Mouse (Mus musculus): ENCODE measurements at regions not wholly inside any gene's neighbourhood (a gene's known extent, or its start where the extent isn't known, plus 50 kb on each side); places are given as distances from the start of the nearest gene placed in this dataset.
A peak's percentile ranks its signal among the peaks of the same experiment; 100 is the strongest.

GRCm38 (mm10) chr11:57432299-57432698 lies 86.1 kb downstream of the Fam114a2 start:
- no peak overlapping the region for H3K27ac ChIP-seq (ENCODE audit: control insufficient read depth, insufficient read depth, low read depth, low read length, poor library complexity)
- no peaks in the 10 kb centered on the region for H3K4me1 ChIP-seq (ENCODE audit: control insufficient read depth, insufficient read depth, low read length)
- 27% methylated on average over 1 of the region's 1 CpGs for WGBS
- TF ChIP-seq CTCF (IDR thresholded peaks at IDR 0.05; ENCODE audit: control insufficient read depth, insufficient read depth, low read length) (no peak), POLR2A (IDR thresholded peaks at IDR 0.05; ENCODE audit: borderline replicate concordance, control insufficient read depth, low read depth, low read length) (no peak)
- no peak overlapping the region for H3K4me3 ChIP-seq (replicated peaks; ENCODE audit: control insufficient read depth, low read depth, low read length)

DNA sequence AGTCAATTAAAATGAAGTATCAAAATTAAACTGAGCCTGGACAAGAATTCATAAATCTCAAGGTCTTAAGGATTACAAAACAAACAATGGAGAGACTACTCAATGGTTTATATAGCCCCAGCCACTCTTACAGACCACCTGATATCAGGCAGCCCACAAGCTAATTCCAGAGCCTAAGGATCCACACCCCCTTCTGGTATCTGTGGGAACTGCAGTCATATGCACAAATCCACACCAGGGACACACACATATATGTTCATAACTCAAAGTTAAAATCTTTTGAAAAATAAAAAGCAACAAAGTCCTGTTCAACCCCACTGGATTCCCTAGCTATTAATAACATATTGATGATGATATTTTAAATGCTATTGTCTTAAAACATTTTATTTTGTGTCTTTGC lies 86.5 kb downstream of the Fam114a2 start:
- H3K27ac ChIP-seq (ENCODE audit: control insufficient read depth, insufficient read depth, low read depth, low read length, poor library complexity) = no peak overlapping the region
- no peaks in the 10 kb centered on the region for H3K4me1 ChIP-seq (ENCODE audit: control insufficient read depth, insufficient read depth, low read length)
- H3K4me3 ChIP-seq (replicated peaks; ENCODE audit: control insufficient read depth, low read depth, low read length) = no peak overlapping the region
- TF ChIP-seq POLR2A (IDR thresholded peaks at IDR 0.05; ENCODE audit: borderline replicate concordance, control insufficient read depth, low read depth, low read length) = no peak
- no peak for TF ChIP-seq CTCF (IDR thresholded peaks at IDR 0.05; ENCODE audit: control insufficient read depth, insufficient read depth, low read length)

GRCm38 (mm10) chr11:57426046-57426805 lies 92.2 kb downstream of the Fam114a2 start:
- H3K27ac ChIP-seq (ENCODE audit: control insufficient read depth, insufficient read depth, low read depth, low read length, poor library complexity) = no peak overlapping the region
- no peaks in the 10 kb centered on the region for H3K4me1 ChIP-seq (ENCODE audit: control insufficient read depth, insufficient read depth, low read length)
- H3K4me3 ChIP-seq (replicated peaks; ENCODE audit: control insufficient read depth, low read depth, low read length) = no peak overlapping the region
- WGBS = 59% methylated on average over 12 of the region's 12 CpGs
- no peak for TF ChIP-seq POLR2A (IDR thresholded peaks at IDR 0.05; ENCODE audit: borderline replicate concordance, control insufficient read depth, low read depth, low read length)
- TF ChIP-seq CTCF (IDR thresholded peaks at IDR 0.05; ENCODE audit: control insufficient read depth, insufficient read depth, low read length) = peak; percentile 59

GRCm38 (mm10) chr11:57419416-57419815 lies 99.0 kb downstream of the Fam114a2 start:
- Histone ChIP-seq H3K4me3 (replicated peaks; ENCODE audit: control insufficient read depth, low read depth, low read length) (no peak overlapping the region), H3K4me1 (ENCODE audit: control insufficient read depth, insufficient read depth, low read length) (no peaks in the 10 kb centered on the region), H3K27ac (ENCODE audit: control insufficient read depth, insufficient read depth, low read depth, low read length, poor library complexity) (no peak overlapping the region)
- no peak for TF ChIP-seq CTCF (IDR thresholded peaks at IDR 0.05; ENCODE audit: control insufficient read depth, insufficient read depth, low read length)
- TF ChIP-seq POLR2A (IDR thresholded peaks at IDR 0.05; ENCODE audit: borderline replicate concordance, control insufficient read depth, low read depth, low read length) = no peak
- 75% methylated on average over 6 of the region's 6 CpGs for WGBS

GRCm38 (mm10) chr11:57416011-57416410 lies 102.4 kb downstream of the Fam114a2 start:
- no peak for TF ChIP-seq CTCF (IDR thresholded peaks at IDR 0.05; ENCODE audit: control insufficient read depth, insufficient read depth, low read length)
- TF ChIP-seq POLR2A (IDR thresholded peaks at IDR 0.05; ENCODE audit: borderline replicate concordance, control insufficient read depth, low read depth, low read length) = no peak
- WGBS = 82% methylated on average over 11 of the region's 11 CpGs
- Histone ChIP-seq H3K27ac (ENCODE audit: control insufficient read depth, insufficient read depth, low read depth, low read length, poor library complexity) (no peak overlapping the region), H3K4me3 (replicated peaks; ENCODE audit: control insufficient read depth, low read depth, low read length) (no peak overlapping the region), H3K4me1 (ENCODE audit: control insufficient read depth, insufficient read depth, low read length) (no peaks in the 10 kb centered on the region)

DNA sequence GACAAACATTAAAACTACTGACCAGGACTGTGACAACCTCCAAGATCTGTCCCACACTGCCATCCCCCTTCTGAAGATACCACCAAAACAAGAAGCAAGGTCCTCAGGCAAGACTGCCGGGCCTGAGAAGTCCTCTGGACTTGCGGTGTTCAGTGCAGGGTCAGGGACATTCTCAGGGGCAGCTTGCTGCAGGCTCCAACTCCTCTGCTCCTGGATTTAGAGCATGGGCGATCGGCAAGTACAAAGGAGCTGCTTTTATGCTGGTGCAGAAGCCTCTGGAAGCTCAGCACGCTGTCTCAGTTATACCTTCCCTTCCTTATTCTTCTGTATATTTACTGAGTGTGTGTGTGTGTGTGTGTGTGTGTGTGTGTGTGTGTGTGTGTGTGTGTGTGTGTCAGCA lies 103.2 kb downstream of the Fam114a2 start:
- TF ChIP-seq CTCF (IDR thresholded peaks at IDR 0.05; ENCODE audit: control insufficient read depth, insufficient read depth, low read length) (no peak), POLR2A (IDR thresholded peaks at IDR 0.05; ENCODE audit: borderline replicate concordance, control insufficient read depth, low read depth, low read length) (no peak)
- 85% methylated on average over 5 of the region's 5 CpGs for WGBS
- Histone ChIP-seq H3K4me3 (replicated peaks; ENCODE audit: control insufficient read depth, low read depth, low read length) (no peak overlapping the region), H3K27ac (ENCODE audit: control insufficient read depth, insufficient read depth, low read depth, low read length, poor library complexity) (no peak overlapping the region), H3K4me1 (ENCODE audit: control insufficient read depth, insufficient read depth, low read length) (no peaks in the 10 kb centered on the region)

- Histone ChIP-seq H3K4me1 (ENCODE audit: control insufficient read depth, insufficient read depth, low read length) (no peaks in the 10 kb centered on the region), H3K27ac (ENCODE audit: control insufficient read depth, insufficient read depth, low read depth, low read length, poor library complexity) (no peak overlapping the region), H3K4me3 (replicated peaks; ENCODE audit: control insufficient read depth, low read depth, low read length) (no peak overlapping the region)
- TF ChIP-seq POLR2A (IDR thresholded peaks at IDR 0.05; ENCODE audit: borderline replicate concordance, control insufficient read depth, low read depth, low read length) = no peak
- TF ChIP-seq CTCF (IDR thresholded peaks at IDR 0.05; ENCODE audit: control insufficient read depth, insufficient read depth, low read length) = no peak
- 86% methylated on average over 7 of the region's 7 CpGs for WGBS
These were observed 103.7 kb downstream of the Fam114a2 start for GRCm38 (mm10) chr11:57414697-57415096.

GRCm38 (mm10) chr11:57413271-57413670 lies 105.1 kb downstream of the Fam114a2 start:
- H3K27ac ChIP-seq (ENCODE audit: control insufficient read depth, insufficient read depth, low read depth, low read length, poor library complexity) = no peak overlapping the region
- no peaks in the 10 kb centered on the region for H3K4me1 ChIP-seq (ENCODE audit: control insufficient read depth, insufficient read depth, low read length)
- no peak for TF ChIP-seq POLR2A (IDR thresholded peaks at IDR 0.05; ENCODE audit: borderline replicate concordance, control insufficient read depth, low read depth, low read length)
- TF ChIP-seq CTCF (IDR thresholded peaks at IDR 0.05; ENCODE audit: control insufficient read depth, insufficient read depth, low read length) = no peak
- WGBS = 70% methylated on average over 4 of the region's 4 CpGs
- no peak overlapping the region for H3K4me3 ChIP-seq (replicated peaks; ENCODE audit: control insufficient read depth, low read depth, low read length)

GRCm38 (mm10) chr11:57412766-57413165 lies 105.7 kb downstream of the Fam114a2 start:
- no peak overlapping the region for H3K4me3 ChIP-seq (replicated peaks; ENCODE audit: control insufficient read depth, low read depth, low read length)
- no peak for TF ChIP-seq POLR2A (IDR thresholded peaks at IDR 0.05; ENCODE audit: borderline replicate concordance, control insufficient read depth, low read depth, low read length)
- no peak for TF ChIP-seq CTCF (IDR thresholded peaks at IDR 0.05; ENCODE audit: control insufficient read depth, insufficient read depth, low read length)
- no peak overlapping the region for H3K27ac ChIP-seq (ENCODE audit: control insufficient read depth, insufficient read depth, low read depth, low read length, poor library complexity)
- H3K4me1 ChIP-seq (ENCODE audit: control insufficient read depth, insufficient read depth, low read length) = no peaks in the 10 kb centered on the region
- 83% methylated on average over 4 of the region's 4 CpGs for WGBS

Measured in bone marrow, adult 2 months (tissue).